Mouse (Mus musculus): ENCODE results near the gene Etl4.

Etl4 gene

GRCm38 (mm10) chr2:20693772-20694171, 784.2 kb downstream of the Etl4 start:
- DNase-seq (ENCODE audit: low read depth, low spot score), result no peak

GRCm38 (mm10) chr2:20697719-20698118, 788.1 kb downstream of the Etl4 start:
- DNase-seq (ENCODE audit: low read depth, low spot score), result no peak

GRCm38 (mm10) chr2:20705110-20705509, 795.5 kb downstream of the Etl4 start:
- DNase-seq (ENCODE audit: low read depth, low spot score), result no peak

- DNase-seq (ENCODE audit: low read depth, low spot score), result no peak
Measured at GRCm38 (mm10) chr2:20710589-20710988, 801.0 kb downstream of the Etl4 start.

- no peak for DNase-seq (ENCODE audit: low read depth, low spot score)
Measured at GRCm38 (mm10) chr2:20711024-20711423, 801.4 kb downstream of the Etl4 start.

- no peak for DNase-seq (ENCODE audit: low read depth, low spot score)
Measured at GRCm38 (mm10) chr2:20719105-20719504, 809.5 kb downstream of the Etl4 start.

- no peak for DNase-seq (ENCODE audit: low read depth, low spot score)
Measured at GRCm38 (mm10) chr2:20721098-20721497, 811.5 kb downstream of the Etl4 start.

- DNase-seq (ENCODE audit: low read depth, low spot score), result no peak
Measured at GRCm38 (mm10) chr2:20722165-20722991, 812.8 kb downstream of the Etl4 start.

- DNase-seq (ENCODE audit: low read depth, low spot score), result no peak
Measured at GRCm38 (mm10) chr2:20723990-20724745, 814.6 kb downstream of the Etl4 start.

GRCm38 (mm10) chr2:20726974-20727373, 817.4 kb downstream of the Etl4 start:
- DNase-seq (ENCODE audit: low read depth, low spot score), result no peak

- no peak for DNase-seq (ENCODE audit: low read depth, low spot score)
Measured at GRCm38 (mm10) chr2:20727752-20728438, 818.3 kb downstream of the Etl4 start.

- DNase-seq (ENCODE audit: low read depth, low spot score), result no peak
Measured at GRCm38 (mm10) chr2:20735444-20735843, 825.9 kb downstream of the Etl4 start.

- DNase-seq (ENCODE audit: low read depth, low spot score), result no peak
Measured at GRCm38 (mm10) chr2:20736324-20737015, 826.9 kb downstream of the Etl4 start.

GRCm38 (mm10) chr2:20737112-20737808, 827.7 kb downstream of the Etl4 start:
- DNase-seq (ENCODE audit: low read depth, low spot score), result no peak

GRCm38 (mm10) chr2:20737837-20738236, 828.3 kb downstream of the Etl4 start:
- no peak for DNase-seq (ENCODE audit: low read depth, low spot score)

GRCm38 (mm10) chr2:20747723-20748122, 838.1 kb downstream of the Etl4 start:
- no peak for DNase-seq (ENCODE audit: low read depth, low spot score)

GRCm38 (mm10) chr2:20748481-20748880, 838.9 kb downstream of the Etl4 start:
- no peak for DNase-seq (ENCODE audit: low read depth, low spot score)

GRCm38 (mm10) chr2:20749687-20750086, 840.1 kb downstream of the Etl4 start:
- DNase-seq (ENCODE audit: low read depth, low spot score), result no peak

GRCm38 (mm10) chr2:20753282-20754110, 843.9 kb downstream of the Etl4 start:
- DNase-seq (ENCODE audit: low read depth, low spot score), result no peak

GRCm38 (mm10) chr2:20756964-20757363, 847.4 kb downstream of the Etl4 start:
- no peak for DNase-seq (ENCODE audit: low read depth, low spot score)

Measured in CD4-positive helper T cell, adult 2 months (primary cell).